Mouse (Mus musculus): ENCODE results near the gene Gm21312. TPM values are rescaled to one million over a fixed set of nuclear protein-coding genes. Genes with fewer than 3 reads are reported as not detected.

Gene Gm21312
- not detected in 2 replicates for polyA plus RNA-seq (2012)

GRCm38 (mm10) chr10:104176724-104177123 is at the start of gene Gm21312:
TSS of gene Gm21312 (plus strand) at chr10:104177024.

GRCm38 (mm10) chr10:104142687-104143086 is 34.1 kb upstream of the Gm21312 start, which contains the start of gene Gm21293:
TSS of gene Gm21293 (plus strand) at chr10:104142987.

GRCm38 (mm10) chr10:104151197-104151596 is 25.6 kb upstream of the Gm21312 start, which contains the start of gene Gm6763:
TSS of gene Gm6763 (plus strand) at chr10:104151497.

GRCm38 (mm10) chr10:104159706-104160105 is 17.1 kb upstream of the Gm21312 start, which contains the start of gene Gm8764:
TSS of gene Gm8764 (plus strand) at chr10:104160006.

GRCm38 (mm10) chr10:104168215-104168614 is 8.6 kb upstream of the Gm21312 start, which contains the start of gene Gm21304:
TSS of gene Gm21304 (plus strand) at chr10:104168515.

GRCm38 (mm10) chr10:104185233-104185632 is 8.4 kb downstream of the Gm21312 start, which contains the start of gene Gm20765:
TSS of gene Gm20765 (plus strand) at chr10:104185533.

GRCm38 (mm10) chr10:104193742-104194141 is 16.9 kb downstream of the Gm21312 start, which contains the start of gene Gm4340:
TSS of gene Gm4340 (plus strand) at chr10:104194042.

Other genes with a start within 250 kb of the Gm21312 start
- gene Gm21293, start 34.0 kb upstream of the Gm21312 start, polyA plus RNA-seq (2012), result not detected in 2 replicates
- not detected in 2 replicates for gene Gm6763, start 25.5 kb upstream of the Gm21312 start, polyA plus RNA-seq (2012)
- gene Gm8764, start 17.0 kb upstream of the Gm21312 start, polyA plus RNA-seq (2012), result not detected in 2 replicates
- gene Gm21304, start 8.5 kb upstream of the Gm21312 start, polyA plus RNA-seq (2012), result not detected in 2 replicates
- not detected in 2 replicates for gene Gm20765, start 8.5 kb downstream of the Gm21312 start, polyA plus RNA-seq (2012)
- gene Gm4340, start 17.0 kb downstream of the Gm21312 start, polyA plus RNA-seq (2012), result not detected in 2 replicates